Mouse (Mus musculus) kidney, postnatal 14 days (tissue): ENCODE data around the gene Tspear.
"Not testable (repeated sequence)": the region's sequence is repeated elsewhere in the genome, so short reads cannot be mapped to it uniquely, and the experiment has no call there.

Source experiments
- DNase-seq: peaks from one replicate; pipeline ENCODE4 v3.0.0; 2022; ENCODE audit warnings: mixed read lengths

Tspear gene

DNA sequence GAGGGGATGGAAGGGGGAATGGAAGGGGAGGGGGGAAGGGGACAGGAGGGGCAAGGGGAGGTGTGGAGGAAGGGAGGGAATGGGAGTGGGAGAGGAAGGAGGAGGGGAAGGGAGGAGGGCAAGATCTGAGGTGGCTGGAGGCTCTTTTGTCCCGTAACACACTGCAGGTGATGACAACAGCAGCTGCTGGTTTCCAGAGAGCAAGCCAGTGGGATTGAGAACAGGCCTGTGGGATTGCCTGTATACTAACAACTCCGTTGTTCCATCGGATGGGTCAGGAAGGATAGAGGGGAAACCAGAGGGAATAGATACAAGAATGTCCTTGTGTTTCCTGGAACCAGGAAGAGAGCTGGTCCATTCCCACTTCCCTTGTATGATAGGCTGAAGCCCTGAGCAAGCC is 111.3 kb downstream of the Tspear start:
- no peak for DNase-seq

DNA sequence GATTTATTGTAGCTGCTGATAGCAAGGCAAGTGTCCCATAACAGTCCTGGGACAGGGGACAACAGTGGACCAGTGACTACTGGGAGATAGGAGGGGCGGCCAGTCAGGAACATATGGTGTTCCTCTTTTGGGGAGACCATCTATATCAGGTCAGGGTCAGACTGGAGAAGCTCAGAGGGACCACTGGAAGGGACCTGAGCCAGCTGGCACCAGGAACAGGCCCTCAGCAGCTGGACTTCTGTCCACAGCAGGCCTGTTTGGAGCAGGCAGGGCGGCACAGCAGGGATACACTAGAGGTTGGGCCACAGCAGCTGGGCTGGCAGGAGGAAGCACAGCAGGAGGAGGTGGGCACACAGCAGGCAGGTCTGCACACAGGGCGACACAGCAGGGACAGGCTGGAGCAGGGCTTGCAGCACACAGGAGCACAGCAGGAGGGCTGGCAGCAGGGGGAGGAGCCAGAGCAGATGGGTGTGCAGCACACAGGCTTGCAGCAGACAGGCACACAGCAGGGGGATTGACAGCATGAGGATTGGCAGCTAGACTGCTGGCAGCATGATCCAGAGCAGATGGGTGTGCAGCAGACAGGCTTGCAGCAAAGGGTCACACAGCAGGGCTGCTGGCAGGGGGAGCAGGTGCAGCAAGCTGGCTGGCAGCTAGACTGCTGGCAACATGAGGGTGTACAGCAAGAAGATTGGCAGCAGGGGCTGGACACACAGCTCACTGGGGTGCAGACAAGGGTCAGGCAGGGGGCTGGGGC is 112.0 kb downstream of the Tspear start:
- DNase-seq, result not testable (repeated sequence)

DNA sequence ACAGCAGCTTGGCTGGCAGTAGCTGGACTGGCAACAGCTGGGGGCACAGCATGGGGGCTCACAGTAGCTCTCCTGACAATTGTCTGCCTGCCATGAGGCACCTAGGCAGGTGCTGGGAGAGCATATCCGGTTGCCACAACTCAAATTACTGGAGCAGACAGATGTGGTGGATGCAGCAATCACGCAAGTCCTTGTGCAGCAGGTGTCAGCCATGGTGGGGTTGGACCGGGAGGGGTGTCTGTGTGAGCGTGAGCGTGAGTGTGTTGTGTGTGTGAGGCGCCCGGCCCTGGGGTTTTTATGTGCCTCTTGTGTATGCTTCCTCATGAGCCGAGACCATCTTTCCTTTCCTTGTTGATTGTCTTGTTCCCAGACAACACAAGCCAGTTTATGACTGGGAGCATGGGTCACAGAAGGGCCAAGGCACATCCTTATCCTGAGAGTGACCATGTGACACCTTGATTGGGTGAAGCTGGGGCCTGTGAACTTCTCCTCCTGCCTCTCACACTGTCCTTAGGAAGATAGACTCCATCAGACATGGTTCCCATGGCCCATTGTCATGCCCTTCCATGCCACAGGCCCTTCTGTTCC is 112.6 kb downstream of the Tspear start, which contains the start of gene Gm19668:
Gene Gm19668 (minus strand): TSS at position 213 of the 588 bp plus-strand sequence.
- no peak for DNase-seq

DNA sequence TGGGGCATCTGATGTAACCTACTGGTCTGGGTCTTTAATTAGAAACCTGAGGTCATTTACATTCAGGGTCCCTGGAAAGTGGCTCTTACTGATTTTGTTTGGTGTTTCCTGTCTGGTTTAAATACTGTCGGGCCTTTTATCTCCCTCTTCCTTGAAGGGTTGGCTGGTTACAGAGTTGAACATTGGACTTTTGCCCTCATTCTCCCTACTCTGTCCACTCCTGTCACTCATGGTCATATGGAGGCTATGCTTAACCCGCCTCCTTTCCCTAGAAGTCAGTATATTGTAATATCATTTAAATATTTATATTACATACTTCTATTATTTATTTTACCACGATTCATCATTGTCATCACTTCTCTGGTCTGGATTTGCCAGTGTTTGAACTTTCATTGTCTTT is 117.7 kb downstream of the Tspear start:
- no peak for DNase-seq

DNA sequence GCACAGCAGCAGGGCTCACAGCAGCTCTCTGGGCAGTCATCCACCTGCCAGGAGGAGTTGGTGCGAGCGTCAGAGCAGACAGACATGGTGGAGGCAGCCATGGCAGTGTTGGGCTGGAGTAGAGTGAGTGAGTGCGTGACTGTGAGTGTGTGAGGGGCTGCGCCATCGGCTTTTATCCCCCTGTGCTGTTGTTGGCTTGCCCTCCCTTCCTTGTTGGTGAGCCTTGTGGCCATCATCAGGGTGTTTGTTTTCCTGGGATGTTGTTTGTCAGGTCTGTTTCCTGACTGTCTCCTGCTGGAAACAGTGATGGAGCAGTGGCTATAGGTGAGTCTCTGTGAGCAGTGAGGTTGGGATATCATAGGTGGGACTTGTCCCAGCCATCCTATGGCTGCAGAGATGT is 125.4 kb downstream of the Tspear start, which contains the start of gene Gm9507:
Gene Gm9507 (minus strand): TSS at position 101 of the 400 bp plus-strand sequence.
- DNase-seq, result no peak

DNA sequence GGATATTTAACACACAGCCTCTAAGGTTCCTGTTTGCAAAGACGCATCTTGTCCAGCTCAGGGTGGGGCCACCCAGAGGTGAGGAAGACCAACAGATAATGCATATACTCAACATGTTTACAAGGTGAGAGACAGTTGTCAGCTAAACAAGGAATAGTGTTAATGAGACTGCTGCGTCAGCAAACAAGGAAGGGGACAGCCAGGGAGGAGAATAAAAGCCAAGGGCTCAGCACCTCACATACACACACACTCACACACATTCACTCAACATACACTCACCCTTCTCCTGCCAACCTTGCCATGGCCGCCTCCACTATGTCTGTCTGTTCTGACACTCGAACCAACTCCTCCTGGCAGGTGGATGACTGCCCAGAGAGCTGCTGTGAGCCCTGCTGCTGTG is 128.0 kb downstream of the Tspear start, which contains the start of gene Gm2696:
Gene Gm2696 (plus strand): TSS at position 301 of the 400 bp plus-strand sequence.
- DNase-seq, result no peak

DNA sequence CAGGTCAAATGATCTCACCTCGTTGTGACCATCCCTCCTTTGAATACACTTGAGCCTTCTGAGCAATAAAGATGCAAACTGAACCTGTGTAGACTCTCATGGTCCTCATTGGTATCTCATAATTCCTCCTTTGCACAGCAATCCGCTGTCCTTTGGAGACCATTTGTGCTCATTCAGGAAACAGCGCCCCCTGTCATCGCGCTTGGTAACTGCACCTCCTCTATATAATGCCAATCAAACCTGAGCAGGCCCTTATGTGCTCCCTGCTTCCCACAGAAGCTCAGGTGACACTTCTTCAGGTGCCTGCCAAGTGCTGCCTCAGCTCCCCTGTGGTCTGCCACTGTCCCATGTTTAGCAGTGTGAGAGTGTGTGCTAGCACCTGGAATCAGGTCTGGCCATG is 129.1 kb downstream of the Tspear start:
- DNase-seq, result peak; percentile 7

DNA sequence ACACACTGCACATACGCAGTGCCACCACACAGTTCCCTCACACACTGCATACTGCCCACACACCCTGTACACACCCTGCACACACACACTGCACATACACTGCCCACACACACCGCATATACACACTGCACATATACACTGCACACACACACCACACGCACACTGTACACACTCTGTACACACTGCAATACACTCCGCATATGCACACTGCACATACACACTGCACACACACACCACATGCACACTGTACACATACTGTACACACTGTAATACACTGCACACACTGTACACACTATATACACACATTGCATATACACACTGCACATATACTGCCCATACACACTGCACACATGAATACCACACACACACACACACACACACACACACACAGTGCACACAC is 132.2 kb downstream of the Tspear start:
- DNase-seq, result no peak

DNA sequence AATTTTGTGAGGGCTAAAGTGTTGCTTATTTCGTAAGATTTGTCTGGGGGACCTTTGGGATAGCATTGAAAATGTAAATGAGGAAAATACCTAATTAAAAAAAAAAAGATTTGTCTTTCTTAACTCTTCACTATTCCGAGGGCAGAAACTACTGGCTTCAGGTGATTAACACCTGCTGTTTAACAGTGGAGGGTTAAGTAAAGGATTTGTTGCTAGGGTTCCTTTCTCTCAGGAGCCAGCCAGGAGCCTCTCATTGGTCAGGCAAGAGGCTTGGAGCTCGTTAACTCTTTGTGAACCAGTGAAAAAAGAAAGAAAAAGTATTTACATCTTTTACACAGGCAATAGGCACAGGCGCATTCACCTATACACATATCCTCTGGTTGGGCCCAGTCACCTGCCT is 132.8 kb downstream of the Tspear start:
- no peak for DNase-seq

DNA sequence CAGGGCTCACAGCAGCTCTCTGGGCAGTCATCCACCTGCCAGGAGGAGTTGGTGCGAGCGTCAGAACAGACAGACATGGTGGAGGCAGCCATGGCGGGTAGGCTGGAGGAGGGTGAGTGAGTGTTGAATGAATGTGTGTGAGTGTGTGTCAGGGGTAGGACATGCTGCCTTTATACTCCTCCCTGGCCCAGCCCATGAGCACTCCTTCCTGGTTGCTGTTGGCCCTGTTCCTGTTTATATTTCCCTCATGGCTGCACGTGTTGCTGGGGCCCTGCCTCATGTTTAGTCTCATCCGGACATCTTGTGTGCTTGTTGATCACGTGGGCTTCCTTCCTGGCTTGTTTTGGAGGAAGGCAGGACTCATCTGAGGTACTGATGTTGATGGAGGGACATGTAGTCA is 140.6 kb downstream of the Tspear start, which contains the start of gene Krtap10-4:
Gene Krtap10-4 (minus strand): TSS at position 145 of the 400 bp plus-strand sequence.
- no peak for DNase-seq

DNA sequence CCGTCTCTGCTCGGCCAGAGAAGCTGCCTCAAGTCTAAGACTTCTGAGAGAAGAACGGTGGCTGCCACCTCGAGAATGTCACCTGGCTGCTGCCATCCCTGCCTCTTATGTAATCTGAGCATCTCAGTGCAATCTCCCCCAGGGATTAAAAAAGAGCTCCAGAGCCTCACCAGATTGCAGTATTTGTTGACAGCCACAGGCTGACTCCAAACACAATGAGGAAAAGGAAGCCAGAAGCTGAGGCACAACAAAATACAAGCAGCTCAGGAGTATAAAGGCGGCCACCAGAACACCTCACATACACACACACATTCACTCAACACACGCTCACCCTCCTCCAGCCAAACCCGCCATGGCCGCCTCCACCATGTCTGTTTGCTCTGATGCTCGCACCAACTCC is 149.3 kb downstream of the Tspear start, which contains the start of gene Krtap10-10:
Gene Krtap10-10 (plus strand): TSS at position 301 of the 400 bp plus-strand sequence.
- DNase-seq, result no peak

DNA sequence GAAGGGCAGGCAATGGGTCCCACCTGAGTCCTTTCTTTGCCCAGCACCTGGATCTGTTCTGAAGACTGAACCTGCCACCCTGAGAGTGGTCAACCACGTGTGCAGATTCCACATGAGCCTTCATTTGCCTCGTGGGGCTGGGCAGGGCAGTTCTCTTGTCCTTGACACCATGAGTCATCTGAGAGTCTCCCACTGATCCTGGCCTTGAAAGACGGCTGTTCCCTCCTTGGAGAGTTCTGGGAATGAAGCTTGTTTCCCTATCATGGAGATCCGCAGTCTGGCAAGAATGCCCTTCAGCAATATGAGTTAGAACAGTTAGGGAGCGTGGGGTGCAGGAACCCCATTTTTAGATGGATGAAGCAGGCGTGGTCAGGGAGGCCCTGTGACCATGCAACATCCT is 152.6 kb downstream of the Tspear start:
- no peak for DNase-seq

DNA sequence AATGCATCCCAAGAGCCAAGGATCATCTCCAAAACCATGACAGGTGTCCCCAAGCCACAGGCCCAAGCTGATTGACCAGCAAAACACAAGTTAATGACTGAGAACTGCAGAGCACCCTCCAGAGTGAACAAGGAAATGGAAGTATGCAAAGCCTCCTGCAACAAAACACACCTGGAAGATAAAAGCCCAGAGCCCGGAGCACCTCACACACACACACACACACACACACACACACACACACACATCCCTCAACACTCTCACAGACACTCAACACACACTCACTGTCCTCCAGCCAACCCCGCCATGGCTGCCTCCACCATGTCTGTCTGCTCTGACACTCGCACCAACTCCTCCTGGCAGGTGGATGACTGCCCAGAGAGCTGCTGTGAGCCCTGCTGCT is 160.1 kb downstream of the Tspear start, which contains the start of gene Gm36176:
Gene Gm36176 (plus strand): TSS at position 301 of the 400 bp plus-strand sequence.
- DNase-seq, result no peak

DNA sequence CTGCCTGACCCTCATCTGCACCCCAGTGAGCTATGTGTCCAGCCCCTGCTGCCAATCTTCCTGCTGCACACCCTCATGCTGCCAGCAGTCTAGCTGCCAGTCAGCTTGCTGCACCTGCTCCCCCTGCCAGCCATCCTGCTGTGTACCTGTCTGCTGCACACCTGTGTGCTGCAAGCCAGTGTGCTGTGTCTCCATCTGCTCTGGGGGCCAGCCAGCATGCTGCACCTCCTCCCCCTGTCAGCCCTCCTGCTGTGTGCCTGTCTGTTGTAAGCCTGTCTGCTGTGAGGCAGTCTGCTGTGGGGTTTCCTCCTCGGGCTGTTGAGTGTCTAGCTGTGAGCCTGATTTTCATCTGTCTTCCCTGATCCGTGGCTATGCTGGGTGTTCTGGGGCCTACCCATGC is 160.6 kb downstream of the Tspear start:
- DNase-seq, result no peak

DNA sequence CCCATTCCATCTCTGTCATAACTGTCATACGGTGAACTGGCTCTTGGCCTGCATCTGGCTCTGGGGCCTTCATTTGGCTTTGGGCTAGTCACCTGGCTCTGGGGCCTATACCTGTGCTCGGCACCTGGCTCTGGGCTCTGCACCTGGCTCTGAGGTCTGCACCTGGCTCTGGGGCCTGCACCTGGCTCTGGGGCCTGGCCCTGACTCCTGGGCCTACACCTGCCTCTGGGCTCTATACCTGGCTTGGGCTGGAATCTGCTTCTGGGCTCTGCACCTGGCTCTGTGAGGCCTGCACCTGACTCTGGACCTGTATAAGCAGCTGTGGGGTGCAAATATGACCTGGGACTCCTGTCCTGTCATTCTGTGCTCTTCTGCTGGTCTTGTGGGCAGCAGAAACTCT is 161.2 kb downstream of the Tspear start:
- no peak for DNase-seq

DNA sequence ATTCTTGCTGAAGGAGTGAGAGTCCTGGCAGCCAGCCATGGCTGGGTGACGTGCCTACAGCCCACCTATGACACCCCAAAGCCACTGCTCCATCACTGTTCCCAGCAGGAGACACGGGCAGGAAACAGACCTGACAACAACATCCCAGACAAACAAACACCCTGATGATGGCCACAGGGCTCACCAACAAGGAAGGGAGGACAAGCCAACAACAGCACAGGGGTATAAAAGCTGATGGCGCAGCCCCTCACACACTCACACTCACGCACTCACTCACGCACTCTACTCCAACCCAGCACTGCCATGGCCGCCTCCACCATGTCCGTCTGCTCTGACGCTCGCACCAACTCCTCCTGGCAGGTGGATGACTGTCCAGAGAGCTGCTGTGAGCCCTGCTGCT is 166.2 kb downstream of the Tspear start, which contains the start of gene Gm10318:
Gene Gm10318 (plus strand): TSS at position 301 of the 400 bp plus-strand sequence.
- no peak for DNase-seq

DNA sequence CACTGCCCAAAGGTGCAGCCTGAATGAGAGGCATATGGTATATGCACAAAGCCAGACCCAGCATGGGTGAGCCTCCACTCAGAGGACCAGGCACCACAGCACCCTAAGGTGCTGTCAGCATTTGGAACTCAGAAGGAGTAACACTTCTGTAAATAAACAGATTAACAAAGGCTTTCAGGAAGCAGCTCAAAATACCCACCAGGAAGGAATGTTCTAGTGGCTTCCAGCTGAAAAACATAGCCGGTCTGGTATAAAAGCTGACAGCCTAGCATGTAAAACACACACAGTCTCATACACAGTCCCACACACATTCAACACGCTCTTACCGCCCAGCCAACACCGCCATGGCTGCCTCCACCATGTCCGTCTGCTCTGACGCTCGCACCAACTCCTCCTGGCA is 175.3 kb downstream of the Tspear start, which contains the start of gene Gm3285:
Gene Gm3285 (plus strand): TSS at position 301 of the 400 bp plus-strand sequence.
- no peak for DNase-seq

DNA sequence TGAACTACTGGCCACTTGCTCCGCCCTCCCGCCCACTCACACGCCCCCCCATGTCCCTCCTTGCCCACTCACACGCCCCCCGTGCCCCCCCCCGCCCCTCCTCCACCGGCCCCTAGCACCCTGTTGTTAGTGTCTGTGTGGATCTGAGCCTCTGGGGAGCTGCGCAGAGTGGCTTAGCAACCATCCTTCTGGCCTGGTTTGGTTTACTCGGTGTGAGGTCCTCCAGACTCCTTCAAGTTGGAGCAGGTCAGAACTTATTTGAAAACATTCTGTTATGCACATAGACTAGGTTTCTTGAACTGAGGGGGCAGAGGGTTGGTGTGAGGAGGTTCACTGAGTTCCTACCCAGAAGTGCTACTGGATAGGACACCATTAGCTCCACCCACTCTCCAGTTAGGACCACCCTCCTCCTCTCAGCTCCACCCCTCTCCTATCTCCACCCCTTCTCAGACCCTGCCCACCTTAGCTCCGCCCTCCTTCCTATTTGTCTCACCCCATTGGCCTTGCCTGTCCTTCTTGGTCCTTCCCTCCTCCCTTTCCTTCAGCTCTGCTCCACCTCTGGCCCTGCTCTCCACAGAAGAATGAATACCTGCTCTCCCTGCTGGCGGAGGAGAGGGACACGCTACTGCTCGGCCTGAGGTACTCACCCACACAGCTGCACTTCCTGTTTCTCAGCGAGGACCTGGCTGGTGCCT is 177.8 kb downstream of the Tspear start:
- peak; percentile 64 for DNase-seq

DNA sequence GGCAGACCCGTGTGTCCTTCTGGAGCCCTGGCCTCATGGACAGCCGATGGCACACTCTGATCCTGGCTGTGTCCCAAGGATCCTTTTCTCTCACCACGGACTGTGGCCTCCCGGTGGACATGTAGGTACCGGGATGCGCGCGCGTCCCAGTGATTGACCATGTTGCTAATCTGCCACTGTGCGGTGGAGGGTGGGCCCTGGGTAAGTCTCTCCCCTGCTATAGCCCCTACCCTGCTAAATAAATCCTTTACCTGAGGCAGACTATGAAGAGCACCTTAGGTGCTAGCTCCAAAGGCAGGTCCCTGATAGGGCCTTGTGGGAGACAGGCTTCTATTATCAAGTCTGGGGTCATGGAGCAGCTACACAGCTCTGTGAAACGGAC is 178.4 kb downstream of the Tspear start:
- no peak for DNase-seq

DNA sequence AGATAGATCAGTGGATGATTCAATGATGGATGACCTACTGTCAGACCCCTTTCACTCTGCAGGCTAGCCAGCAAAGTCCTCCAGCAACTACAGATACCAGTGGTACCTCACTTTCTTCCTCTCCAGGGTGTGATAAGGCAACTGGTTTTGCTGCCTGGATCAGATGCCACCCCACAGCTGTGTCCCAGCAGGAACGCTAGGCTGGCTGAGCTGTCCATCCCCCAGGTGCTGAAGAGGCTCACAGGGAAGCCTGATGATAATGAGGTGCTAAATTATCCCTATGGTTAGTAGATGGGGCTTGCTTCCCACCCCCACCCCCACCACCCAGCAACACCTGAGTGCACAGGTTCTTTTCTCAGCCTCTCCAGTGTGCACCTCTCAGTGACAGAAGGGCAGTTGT is 181.2 kb downstream of the Tspear start:
- DNase-seq, result no peak

DNA sequence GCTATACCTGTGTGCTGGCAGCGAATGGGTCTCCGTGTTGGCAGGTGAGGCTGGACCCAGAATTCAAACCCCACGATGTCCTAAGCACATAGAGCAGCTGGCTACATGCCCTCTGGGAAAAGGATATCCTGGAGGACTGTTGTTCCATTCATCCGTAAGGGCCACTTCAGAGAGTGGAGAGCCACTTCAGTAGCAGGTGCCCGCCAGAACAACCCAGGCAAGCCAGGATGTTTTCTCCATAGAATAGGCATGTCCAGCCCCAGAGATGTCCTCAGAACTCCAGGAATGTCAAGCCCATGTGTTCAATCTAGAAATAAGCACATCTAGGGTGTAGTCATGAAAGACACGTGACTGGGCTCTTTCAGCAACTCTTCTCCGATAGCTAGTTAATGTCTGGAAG is 183.3 kb downstream of the Tspear start:
- DNase-seq, result no peak

DNA sequence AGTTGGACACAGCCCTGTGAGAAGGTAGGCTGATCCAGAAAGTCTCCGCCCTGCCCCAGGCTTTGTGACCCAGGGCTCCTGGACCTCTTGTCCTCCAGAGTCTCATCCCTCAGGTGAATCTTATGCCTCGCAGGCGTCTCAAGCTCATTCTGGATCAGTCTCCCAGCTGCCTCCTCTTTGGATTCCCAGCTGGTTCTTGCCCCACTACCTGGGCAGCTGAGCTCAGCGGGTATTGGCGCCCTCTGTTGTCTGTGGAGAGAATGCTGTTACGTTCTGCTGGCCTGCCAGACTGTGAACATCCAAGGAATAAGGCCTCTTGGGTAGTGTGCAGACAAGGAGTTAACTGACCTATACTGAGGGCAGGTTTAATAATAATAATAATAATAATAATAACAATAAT is 192.6 kb downstream of the Tspear start:
- peak; percentile 33 for DNase-seq

DNA sequence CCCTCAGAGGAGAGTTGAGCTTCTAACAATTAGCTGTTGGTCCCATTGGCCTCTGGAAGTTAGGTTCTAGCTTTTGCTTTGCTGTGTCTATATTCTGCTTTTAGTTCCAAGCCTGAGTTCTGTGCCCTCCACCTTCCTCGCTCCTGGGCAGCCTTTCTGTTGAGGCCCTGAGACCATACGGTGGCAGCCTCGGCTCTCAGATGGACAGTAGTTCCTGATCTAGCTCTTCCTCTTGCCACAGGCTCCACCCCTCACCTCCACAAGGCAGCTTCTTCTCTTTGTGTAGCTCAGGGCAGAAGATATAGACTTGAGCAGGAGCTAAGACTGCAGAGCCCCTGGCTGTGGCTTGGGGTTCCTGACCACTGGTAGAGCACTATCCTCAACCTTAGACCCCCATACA is 193.9 kb downstream of the Tspear start:
- DNase-seq, result no peak
